In genomic region chr5:139150603-139151031, GRCm38 (mm10) we compare ENCODE assay signal across 8 mouse cellular contexts. TPM values are rescaled to one million over a fixed set of nuclear protein-coding genes. Genes with fewer than 3 reads are reported as not detected.
DNase-seq lines count a peak whose midpoint lies in the region; ATAC-seq lines count a peak whose summit lies in the region.

No protein-coding gene starts in this region.

- H3K4me2 ChIP-seq in forebrain, embryonic 13.5 days = peak overlapping the region; percentile 98
- peak overlapping the region; percentile 90 for H3K4me2 ChIP-seq in midbrain, embryonic 13.5 days (replicated peaks)

- no peaks in the 10 kb centered on the region for H3K27me3 ChIP-seq in megakaryocyte, embryonic 14.5 days (replicated peaks)
- no peaks in the 10 kb centered on the region for H3K27me3 ChIP-seq in forebrain, embryonic 13.5 days
- H3K27me3 ChIP-seq in midbrain, embryonic 13.5 days = no peaks in the 10 kb centered on the region

- DNase-seq in brain, adult 2 months (ENCODE audit: low read depth, low spot score) = peak; percentile 69
- DNase-seq in kidney, postnatal 25 days = peak; percentile 32 to 72
- DNase-seq in testis, postnatal 10 days (ENCODE audit: low spot score) = peak; percentile 65
- no peak for DNase-seq in urinary bladder, postnatal 10 days (ENCODE audit: low spot score)

- H3K4me3 ChIP-seq in megakaryocyte, embryonic 14.5 days (replicated peaks) = peak overlapping the region; percentile 97
- peak overlapping the region; percentile 92 for H3K4me3 ChIP-seq in forebrain, embryonic 13.5 days
- H3K4me3 ChIP-seq in midbrain, embryonic 13.5 days (replicated peaks) = peak overlapping the region; percentile 95

- peaks cover 86% of the 10 kb centered on the region for H3K4me1 ChIP-seq in megakaryocyte, embryonic 14.5 days
- H3K4me1 ChIP-seq in forebrain, embryonic 13.5 days = peaks cover 20% of the 10 kb centered on the region
- peaks cover 23% of the 10 kb centered on the region for H3K4me1 ChIP-seq in midbrain, embryonic 13.5 days (replicated peaks)

- H3K27ac ChIP-seq in forebrain, embryonic 13.5 days = no peak overlapping the region
- H3K27ac ChIP-seq in midbrain, embryonic 13.5 days = peak overlapping the region; percentile 80; the same call in 1 of the 2 replicates

- peak overlapping the region; percentile 82 for H3K9ac ChIP-seq in forebrain, embryonic 13.5 days
- peak overlapping the region; percentile 85 for H3K9ac ChIP-seq in midbrain, embryonic 13.5 days (replicated peaks)

- H3K9me3 ChIP-seq in megakaryocyte, embryonic 14.5 days = peaks cover 3% of the 10 kb centered on the region
- H3K9me3 ChIP-seq in forebrain, embryonic 13.5 days (replicated peaks) = no peaks in the 10 kb centered on the region
- no peaks in the 10 kb centered on the region for H3K9me3 ChIP-seq in midbrain, embryonic 13.5 days

- H3K36me3 ChIP-seq in megakaryocyte, embryonic 14.5 days (replicated peaks; ENCODE audit: low read length) = peaks cover 65% of the 10 kb centered on the region
- H3K36me3 ChIP-seq in forebrain, embryonic 13.5 days (ENCODE audit: poor library complexity, severe bottlenecking) = peaks cover 34% of the 10 kb centered on the region
- H3K36me3 ChIP-seq in midbrain, embryonic 13.5 days = peaks cover 40% of the 10 kb centered on the region

- ATAC-seq in megakaryocyte, adult 5-6 weeks (ENCODE audit: poor library complexity, severe bottlenecking) = no peak
- no peak for ATAC-seq in forebrain, embryonic 13.5 days
- no peak for ATAC-seq in midbrain, embryonic 13.5 days

- WGBS in forebrain, embryonic 13.5 days = under 1% methylated on average over 45 of the region's 45 CpGs
- 1% methylated on average over 44 of the region's 45 CpGs for WGBS in midbrain, embryonic 13.5 days

RNA-seq across cellular contexts. Expression of gene Dnaaf5, which starts 0.6 kb away (rescaled TPM):
- polyA plus RNA-seq in megakaryocyte, embryonic 14.5 days (2012; ENCODE audit: insufficient read depth, low replicate concordance) = 196 and 533 TPM in 2 replicates
- 5.2 and 5.6 TPM in 2 replicates for total RNA-seq in megakaryocyte, adult 5-6 weeks (2015)
- 3.3 and 4.1 TPM in 2 replicates for total RNA-seq in megakaryocyte, adult 5-6 weeks (2017)
- polyA plus RNA-seq in forebrain, embryonic 13.5 days (2015; fragmentation: Nextera tagmentation; extraction: Ambion mirVana) = 3.1 and 3.4 TPM in 2 replicates
- polyA plus RNA-seq in midbrain, embryonic 13.5 days (2015; fragmentation: Nextera tagmentation; extraction: Ambion mirVana) = 2.3 and 3.9 TPM in 2 replicates

RNA-seq across cellular contexts. Expression of gene Prkar1b, which starts 0.8 kb away (rescaled TPM):
- 1.4 TPM in 1 of 2 replicates, not detected in the other for polyA plus RNA-seq in megakaryocyte, embryonic 14.5 days (2012; ENCODE audit: insufficient read depth, low replicate concordance)
- 0.27 and 0.60 TPM in 2 replicates for total RNA-seq in megakaryocyte, adult 5-6 weeks (2015)
- 0.04 and 0.48 TPM in 2 replicates for total RNA-seq in megakaryocyte, adult 5-6 weeks (2017)
- 63.4 and 87.2 TPM in 2 replicates for polyA plus RNA-seq in forebrain, embryonic 13.5 days (2015; fragmentation: Nextera tagmentation; extraction: Ambion mirVana)
- polyA plus RNA-seq in midbrain, embryonic 13.5 days (2015; fragmentation: Nextera tagmentation; extraction: Ambion mirVana) = 139 and 148 TPM in 2 replicates

RNA-seq across cellular contexts. Expression of gene Sun1, which starts 49.8 kb away (rescaled TPM):
- 1.5 and 3.4 TPM in 2 replicates for polyA plus RNA-seq in megakaryocyte, embryonic 14.5 days (2012; ENCODE audit: insufficient read depth, low replicate concordance)
- 40.8 and 44.1 TPM in 2 replicates for total RNA-seq in megakaryocyte, adult 5-6 weeks (2015)
- 67.0 and 72.5 TPM in 2 replicates for total RNA-seq in megakaryocyte, adult 5-6 weeks (2017)
- 43.9 and 50.2 TPM in 2 replicates for polyA plus RNA-seq in forebrain, embryonic 13.5 days (2015; fragmentation: Nextera tagmentation; extraction: Ambion mirVana)
- 45.9 and 49.1 TPM in 2 replicates for polyA plus RNA-seq in midbrain, embryonic 13.5 days (2015; fragmentation: Nextera tagmentation; extraction: Ambion mirVana)

Comparison
In these comparisons a context has a peak if more than half of its experiments do, and no peak if none do; other contexts are left out.
1. RNA of gene Dnaaf5, which starts 0.6 kb away (polyA plus RNA-seq): 196 to 533 TPM in megakaryocyte, embryonic 14.5 days; 2.3 to 3.9 TPM in midbrain, embryonic 13.5 days and 3.1 to 3.4 TPM in forebrain, embryonic 13.5 days; every median in the first group is over 10 times any median in the second.
2. RNA of gene Prkar1b, which starts 0.8 kb away (polyA plus RNA-seq): 139 to 148 TPM in midbrain, embryonic 13.5 days and 63.4 to 87.2 TPM in forebrain, embryonic 13.5 days; 1.4 TPM in megakaryocyte, embryonic 14.5 days; every median in the first group is over 10 times any median in the second.
3. RNA of gene Sun1, which starts 49.8 kb away (polyA plus RNA-seq): 45.9 to 49.1 TPM in midbrain, embryonic 13.5 days and 43.9 to 50.2 TPM in forebrain, embryonic 13.5 days; 1.5 to 3.4 TPM in megakaryocyte, embryonic 14.5 days; every median in the first group is over 10 times any median in the second.
4. Peak in every context shown above with its lines, with median percentiles within 50 percentile points of each other: H3K4me3 ChIP-seq.